Mouse (Mus musculus) embryonic facial prominence, embryonic 11.5 days (tissue): ENCODE data around the gene Tfap2c. TPM values are rescaled to one million over a fixed set of nuclear protein-coding genes. Genes with fewer than 3 reads are reported as not detected.

Experiments used
- ATAC-seq: fragments of 200-750 bp; cut with Nextera tagmentation; replicated peaks from 2 replicates; pipeline ENCODE4 v1.8.0; 2017; ENCODE audit warnings: low read depth; ENCODE audit not compliant: insufficient number of reproducible peaks, low FRiP score, low TSS enrichment
- DNase-seq: peaks from one replicate; pipeline ENCODE4 v3.0.0-alpha.2; 2015; ENCODE audit warnings: low spot score
- H3K27ac ChIP-seq: fragments of 300-500 bp; sonication (generic); replicated peaks from 2 replicates; pipeline ENCODE4 v1.5.1; 2014; ENCODE audit warnings: mild to moderate bottlenecking, low read depth, low read length, control low read depth
- H3K27me3 ChIP-seq: fragments of 300-500 bp; sonication (generic); 2 replicates; pipeline ENCODE4 v1.6.1; 2014; ENCODE audit warnings: mild to moderate bottlenecking, low read length, moderate library complexity, mixed read lengths; ENCODE audit not compliant: control insufficient read depth, insufficient read depth
- H3K36me3 ChIP-seq: fragments of 300-500 bp; sonication (generic); replicated peaks from 2 replicates; pipeline ENCODE4 v1.6.1; 2014; ENCODE audit warnings: low read depth, mild to moderate bottlenecking, low read length, moderate library complexity, mixed read lengths; ENCODE audit not compliant: control insufficient read depth, insufficient read depth
- H3K4me1 ChIP-seq: fragments of 300-500 bp; sonication (generic); 2 replicates; pipeline ENCODE4 v1.6.1; 2014; ENCODE audit warnings: low read length, mixed read lengths; ENCODE audit not compliant: control insufficient read depth, insufficient read depth
- H3K4me2 ChIP-seq: fragments of 300-500 bp; sonication (generic); 2 replicates; pipeline ENCODE4 v1.6.1; 2014; ENCODE audit warnings: low read depth, mild to moderate bottlenecking, control low read depth, low read length, moderate library complexity
- H3K4me3 ChIP-seq: fragments of 300-500 bp; sonication (generic); 2 replicates; pipeline ENCODE4 v1.5.1; 2014; ENCODE audit warnings: low read depth, low read length, control low read depth
- H3K9ac ChIP-seq: fragments of 300-500 bp; sonication (generic); replicated peaks from 2 replicates; pipeline ENCODE4 v1.6.1; 2014; ENCODE audit warnings: mild to moderate bottlenecking, control low read depth, low read length
- H3K9me3 ChIP-seq: fragments of 300-500 bp; sonication (generic); replicated peaks from 2 replicates; pipeline ENCODE4 v1.6.1; 2016; ENCODE audit warnings: mild to moderate bottlenecking, low read length, inconsistent platforms, mixed read lengths; ENCODE audit not compliant: control insufficient read depth
- WGBS: fragments of 180-500 bp; shearing (Covaris S2); extraction: QIAGEN DNeasy Blood & Tissue Kit; methylation state at CpG from one replicate; pipeline ENCODE4 v1.1.7; 2014; 5-methylcytosine and 5-hydroxymethylcytosine counted together
- polyA plus RNA-seq: library from polyadenylated mRNA; unstranded; fragments of >200 nt; fragmentation: Nextera tagmentation; extraction: Ambion mirVana; gene quantifications from 2 replicates; pipeline ENCODE4 v1.2.1, GENCODE M21; 2014

Tfap2c gene
- polyA plus RNA-seq, 1 experiment from 2014 or later: 16.5 TPM

DNA sequence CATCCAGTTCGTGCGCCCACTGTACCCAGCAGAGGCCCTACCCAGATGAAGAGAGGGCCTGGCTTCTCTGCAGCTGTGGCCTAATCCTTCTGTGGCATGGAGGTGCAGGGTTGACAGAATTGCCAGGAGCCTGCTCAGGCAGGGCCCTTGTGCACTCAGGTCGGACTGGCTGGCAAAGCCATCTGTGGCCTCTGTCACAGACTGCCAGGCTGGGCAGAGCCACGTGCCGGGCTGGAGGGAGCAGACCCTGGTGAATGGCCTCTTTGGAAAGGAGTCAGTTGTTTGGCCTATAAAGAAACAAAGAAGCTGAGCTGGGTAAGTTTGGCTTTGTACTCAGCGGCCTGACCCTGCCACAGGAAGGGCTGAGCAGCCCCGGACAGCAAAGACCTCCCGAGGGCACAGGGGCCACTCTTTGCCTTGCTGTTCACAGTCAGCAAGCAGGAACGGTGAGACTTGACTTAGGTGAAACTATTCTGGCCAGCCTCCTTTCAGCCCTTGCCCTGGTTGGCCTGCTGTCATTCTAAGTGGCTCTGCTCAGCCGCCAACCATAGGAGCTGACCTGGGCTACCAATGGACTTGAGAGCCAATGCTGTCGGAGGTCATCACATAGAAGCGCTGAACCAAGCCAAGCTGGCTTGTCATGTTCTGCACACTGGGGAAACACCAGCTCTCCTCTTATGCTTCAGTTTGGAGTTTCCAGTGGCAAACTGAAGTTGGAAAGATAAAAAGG lies 31.3 kb downstream of the Tfap2c start:
- H3K27ac ChIP-seq: no peak overlapping the region

DNA sequence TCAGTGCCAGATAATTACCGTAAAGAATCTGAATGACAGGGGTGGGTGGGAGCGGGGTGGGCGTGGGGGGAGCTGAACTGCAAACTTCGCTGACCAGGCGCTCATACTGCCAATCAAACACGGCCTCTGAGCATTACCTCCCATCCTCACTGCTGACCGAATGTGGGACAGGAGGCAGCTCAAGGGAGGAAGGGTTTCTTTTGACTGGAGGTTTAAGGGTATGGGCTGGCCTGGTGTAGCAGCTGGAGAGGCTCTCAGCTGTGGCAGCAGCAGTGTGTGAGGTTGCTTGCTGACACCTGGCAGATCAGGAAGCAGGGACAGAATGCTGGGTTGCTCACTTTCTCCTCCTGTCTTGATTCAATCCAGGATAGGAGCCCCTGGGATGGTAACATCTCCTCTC lies 33.9 kb downstream of the Tfap2c start:
- Histone ChIP-seq H3K9ac (no peak overlapping the region), H3K4me2 (no peak overlapping the region), H3K27me3 (no peaks in the 10 kb centered on the region), H3K36me3 (no peaks in the 10 kb centered on the region), H3K27ac (no peak overlapping the region), H3K4me1 (no peaks in the 10 kb centered on the region), H3K9me3 (no peaks in the 10 kb centered on the region), H3K4me3 (no peak overlapping the region)
- ATAC-seq (peak; percentile 65), DNase-seq (no peak)
- 21% methylated on average over 7 of the region's 7 CpGs for WGBS

More for the DNA sequence above, 31.3 kb downstream of the Tfap2c start:
- ATAC-seq (no peak), DNase-seq (no peak)
- H3K27me3 ChIP-seq: no peaks in the 10 kb centered on the region
- 50% methylated on average over 12 of the region's 12 CpGs for WGBS
- H3K4me2 ChIP-seq: no peak overlapping the region
- H3K4me1 ChIP-seq: no peaks in the 10 kb centered on the region
- H3K4me3 ChIP-seq: no peak overlapping the region
- no peaks in the 10 kb centered on the region for H3K36me3 ChIP-seq
- H3K9ac ChIP-seq: no peak overlapping the region
- H3K9me3 ChIP-seq: no peaks in the 10 kb centered on the region

DNA sequence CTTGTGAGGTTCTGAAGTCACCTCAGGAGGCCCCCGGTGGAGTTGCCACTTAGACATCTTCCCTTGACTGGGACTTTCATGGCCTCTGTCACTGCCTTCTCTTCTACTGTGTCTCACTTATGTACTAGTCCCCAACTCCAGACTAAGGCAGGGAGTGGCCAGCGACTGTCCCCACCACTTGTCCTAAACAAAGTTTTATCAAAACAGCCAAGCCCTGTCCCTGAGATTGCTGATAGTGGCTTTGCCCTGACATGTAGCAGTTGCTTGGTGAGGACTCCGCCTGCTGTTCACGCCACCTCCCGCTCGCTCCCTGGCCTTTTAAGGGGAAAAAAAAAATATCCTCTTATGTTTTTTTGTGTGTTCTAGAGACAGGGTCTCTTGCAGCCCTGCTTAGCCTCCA lies 35.9 kb downstream of the Tfap2c start:
- ATAC-seq (no peak), DNase-seq (no peak)
- 87% methylated on average over 6 of the region's 6 CpGs for WGBS
- no peaks in the 10 kb centered on the region for H3K36me3 ChIP-seq
- no peaks in the 10 kb centered on the region for H3K27me3 ChIP-seq
- no peak overlapping the region for H3K4me3 ChIP-seq
- no peaks in the 10 kb centered on the region for H3K9me3 ChIP-seq
- H3K4me2 ChIP-seq: no peak overlapping the region
- H3K27ac ChIP-seq: no peak overlapping the region
- no peaks in the 10 kb centered on the region for H3K4me1 ChIP-seq
- H3K9ac ChIP-seq: no peak overlapping the region

DNA sequence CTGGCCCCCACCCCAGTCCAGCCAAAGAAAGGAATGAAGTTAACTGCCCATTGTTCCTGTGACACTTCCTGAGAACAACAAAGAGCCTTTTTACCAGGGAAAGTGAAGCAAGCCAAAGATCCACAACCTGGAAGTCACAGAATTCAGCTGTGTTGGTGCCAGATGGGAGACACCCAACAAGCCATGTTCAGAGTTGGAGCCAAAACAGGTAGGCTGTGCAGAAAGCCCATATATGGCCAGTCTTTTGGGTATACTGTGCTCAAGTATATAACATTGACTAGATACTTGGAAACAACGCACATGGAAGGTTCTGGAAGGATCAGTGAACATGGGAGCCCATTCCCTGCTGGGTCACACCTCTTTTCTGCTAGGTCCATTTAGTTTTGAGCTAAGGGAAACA lies 39.7 kb downstream of the Tfap2c start:
- no peaks in the 10 kb centered on the region for H3K9me3 ChIP-seq

DNA sequence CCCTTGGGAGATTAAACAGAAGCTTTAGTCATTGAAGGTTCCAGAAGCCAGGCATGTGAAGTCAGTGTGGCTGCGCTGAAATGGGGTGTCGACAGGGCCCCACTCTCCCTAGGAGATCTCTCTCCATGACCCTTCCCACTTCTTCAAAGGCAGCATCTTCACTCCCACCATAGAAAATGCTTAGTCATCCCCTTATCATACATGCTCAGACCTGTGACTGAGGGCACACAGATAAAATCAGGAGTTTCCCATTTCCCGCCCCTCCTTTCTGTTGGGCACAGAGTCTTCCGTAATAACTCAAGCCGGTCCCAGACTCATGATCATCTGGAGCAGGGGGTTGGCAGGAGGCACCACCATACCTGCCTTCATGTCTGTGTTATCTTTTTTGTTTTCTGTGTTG lies 41.4 kb downstream of the Tfap2c start:
- DNase-seq (no peak), ATAC-seq (no peak)
- H3K27ac ChIP-seq: no peak overlapping the region
- H3K4me1 ChIP-seq: no peaks in the 10 kb centered on the region
- H3K27me3 ChIP-seq: no peaks in the 10 kb centered on the region
- no peak overlapping the region for H3K9ac ChIP-seq
- no peaks in the 10 kb centered on the region for H3K9me3 ChIP-seq
- no peaks in the 10 kb centered on the region for H3K36me3 ChIP-seq
- H3K4me2 ChIP-seq: no peak overlapping the region
- 86% methylated on average over 5 of the region's 5 CpGs for WGBS
- no peak overlapping the region for H3K4me3 ChIP-seq

More for the DNA sequence above, 39.7 kb downstream of the Tfap2c start:
- Histone ChIP-seq H3K4me1 (no peaks in the 10 kb centered on the region), H3K4me3 (no peak overlapping the region), H3K36me3 (no peaks in the 10 kb centered on the region), H3K27ac (no peak overlapping the region), H3K4me2 (no peak overlapping the region), H3K27me3 (no peaks in the 10 kb centered on the region), H3K9ac (no peak overlapping the region)
- ATAC-seq: no peak
- 91% methylated on average over 1 of the region's 1 CpGs for WGBS
- no peak for DNase-seq

DNA sequence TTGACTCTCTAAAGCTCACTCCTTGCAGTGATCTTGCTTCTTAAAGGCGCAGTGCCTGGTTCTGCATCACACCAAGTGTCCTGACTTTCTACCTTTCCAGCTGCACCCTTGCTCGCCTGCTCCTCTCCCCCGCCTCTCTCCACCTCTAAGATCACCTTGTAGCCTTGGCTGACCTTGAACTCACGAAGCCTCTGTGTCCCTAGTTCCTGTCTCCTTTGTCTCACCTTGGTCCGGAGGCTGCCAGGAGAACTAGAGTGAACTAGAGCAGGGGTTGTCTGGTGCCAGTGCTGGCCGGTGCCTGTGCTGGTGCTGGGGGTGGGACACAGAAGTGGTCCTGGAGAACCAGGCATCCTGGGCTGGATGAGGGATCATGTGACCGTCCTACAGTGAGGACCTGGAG lies 44.9 kb downstream of the Tfap2c start:
- Histone ChIP-seq H3K9me3 (no peaks in the 10 kb centered on the region), H3K4me3 (no peak overlapping the region), H3K27ac (no peak overlapping the region), H3K36me3 (no peaks in the 10 kb centered on the region), H3K4me1 (no peaks in the 10 kb centered on the region; the same call in 1 of the 2 replicates), H3K4me2 (no peak overlapping the region), H3K27me3 (no peaks in the 10 kb centered on the region), H3K9ac (no peak overlapping the region)
- ATAC-seq (no peak), DNase-seq (no peak)
- WGBS: 87% methylated on average over 7 of the region's 7 CpGs

DNA sequence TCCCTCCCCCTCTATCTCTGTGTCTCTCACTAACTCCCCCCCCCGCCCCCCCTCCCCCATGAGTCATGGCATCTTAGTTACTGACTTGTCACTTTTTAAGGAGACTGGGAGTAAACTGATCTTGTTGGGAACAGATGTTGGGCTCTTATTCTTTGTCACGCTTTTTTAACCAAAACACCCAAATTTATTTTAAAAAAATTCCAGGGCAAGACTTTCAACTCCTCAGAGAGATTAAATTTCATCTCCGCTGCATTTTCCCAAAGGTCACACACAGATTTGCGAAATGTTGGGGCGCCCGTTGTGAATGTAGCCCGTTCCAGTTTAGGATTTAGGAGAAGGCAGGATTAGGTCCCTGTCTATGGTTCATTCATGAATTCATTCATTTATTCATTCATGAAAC lies 47.7 kb downstream of the Tfap2c start:
- ATAC-seq: no peak
- Histone ChIP-seq H3K9me3 (no peaks in the 10 kb centered on the region), H3K4me1 (no peaks in the 10 kb centered on the region; the same call in 1 of the 2 replicates), H3K36me3 (no peaks in the 10 kb centered on the region), H3K27me3 (no peaks in the 10 kb centered on the region), H3K4me3 (no peak overlapping the region), H3K27ac (no peak overlapping the region), H3K4me2 (no peak overlapping the region), H3K9ac (no peak overlapping the region)
- peak; percentile 35 for DNase-seq
- 37% methylated on average over 7 of the region's 7 CpGs for WGBS

DNA sequence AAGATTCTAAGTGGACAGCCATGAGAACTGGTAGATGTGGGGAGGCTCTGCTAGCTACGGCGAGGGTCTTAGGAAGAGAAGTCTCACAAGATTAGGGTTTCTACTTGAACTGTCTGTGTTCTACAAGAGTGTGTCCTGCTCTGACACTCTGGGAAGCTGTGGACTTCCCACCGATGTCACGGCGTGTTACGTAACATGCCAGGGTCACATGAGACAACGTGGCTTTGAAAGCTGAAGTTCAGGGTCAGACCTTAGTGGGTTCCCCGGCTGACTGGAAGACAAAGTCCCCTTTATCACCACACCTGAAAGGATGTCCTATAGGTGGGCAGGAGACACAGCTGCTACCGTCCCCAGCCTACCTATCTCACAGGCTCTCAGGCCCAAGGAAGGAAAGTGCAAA lies 48.5 kb downstream of the Tfap2c start:
- no peaks in the 10 kb centered on the region; the same call in 1 of the 2 replicates for H3K4me1 ChIP-seq
- no peak overlapping the region for H3K9ac ChIP-seq
- no peak overlapping the region for H3K4me3 ChIP-seq
- ATAC-seq: no peak
- DNase-seq: no peak
- no peak overlapping the region for H3K27ac ChIP-seq
- no peak overlapping the region for H3K4me2 ChIP-seq
- H3K9me3 ChIP-seq: no peaks in the 10 kb centered on the region
- no peaks in the 10 kb centered on the region for H3K27me3 ChIP-seq
- no peaks in the 10 kb centered on the region for H3K36me3 ChIP-seq
- WGBS: 84% methylated on average over 9 of the region's 9 CpGs
